27 mouse cellular contexts compared by ENCODE assay signal in genomic region chr12:82199286-82199685, GRCm38 (mm10).
"Had no signal": no experiment of that assay in that cellular context is flagged by ENCODE, and none has a peak within 500 bp of the region (broad histone marks: within the 10 kb centered on the region; RNA-seq: fewer than 3 reads in every experiment).

No protein-coding gene starts in this region.

- H3K36me3 ChIP-seq: embryonic facial prominence, embryonic 12.5 days; embryonic facial prominence, embryonic 13.5 days; embryonic facial prominence, embryonic 15.5 days; forebrain, embryonic 12.5 days; forebrain, embryonic 15.5 days had no signal

- H3K9me3 ChIP-seq: embryonic facial prominence, embryonic 12.5 days; embryonic facial prominence, embryonic 13.5 days; embryonic facial prominence, embryonic 15.5 days; forebrain, embryonic 10.5 days; forebrain, embryonic 12.5 days; forebrain, embryonic 13.5 days; forebrain, embryonic 15.5 days had no signal

- ATAC-seq: forebrain, embryonic 13.5 days; forebrain, embryonic 14.5 days; forebrain, embryonic 15.5 days; forebrain, embryonic 16.5 days; forebrain, postnatal 0 days had no signal

- DNase-seq: cerebellum, adult 18-20 months; cerebellum, adult 2 months; cerebellum, adult 8-10 months; cerebellum, adult 9-10 months; cerebellum, adult 9-11 months; cerebellum, postnatal 10 days; cerebellum, postnatal 14 days; cerebellum, postnatal 25 days; cerebellum, postnatal 36 days; embryo, embryonic 11 days; forebrain, postnatal 0 days; gastrocnemius, adult 2 months; gastrocnemius, postnatal 10 days; gastrocnemius, postnatal 14 days; gastrocnemius, postnatal 25 days; gastrocnemius, postnatal 36 days; heart, adult 18-20 months had no signal

- H3K9ac ChIP-seq: embryonic facial prominence, embryonic 12.5 days; embryonic facial prominence, embryonic 13.5 days; embryonic facial prominence, embryonic 15.5 days; forebrain, embryonic 12.5 days; forebrain, embryonic 13.5 days; forebrain, embryonic 15.5 days; forebrain, postnatal 0 days had no signal

- H3K4me3 ChIP-seq: embryonic facial prominence, embryonic 12.5 days; embryonic facial prominence, embryonic 13.5 days; embryonic facial prominence, embryonic 15.5 days; erythroblast, embryonic 14.5 days; forebrain, embryonic 10.5 days; forebrain, embryonic 12.5 days; forebrain, embryonic 13.5 days; forebrain, embryonic 15.5 days; gastrocnemius, adult 2 months had no signal

- H3K27me3 ChIP-seq: embryonic facial prominence, embryonic 12.5 days; embryonic facial prominence, embryonic 13.5 days; embryonic facial prominence, embryonic 15.5 days; forebrain, embryonic 12.5 days; forebrain, embryonic 13.5 days; forebrain, embryonic 15.5 days had no signal

- H3K4me2 ChIP-seq: embryonic facial prominence, embryonic 12.5 days; embryonic facial prominence, embryonic 13.5 days; embryonic facial prominence, embryonic 15.5 days; forebrain, embryonic 12.5 days; forebrain, embryonic 13.5 days; forebrain, embryonic 15.5 days had no signal

- H3K27ac ChIP-seq: embryonic facial prominence, embryonic 12.5 days; embryonic facial prominence, embryonic 13.5 days; embryonic facial prominence, embryonic 15.5 days; forebrain, embryonic 10.5 days; forebrain, embryonic 12.5 days; forebrain, embryonic 13.5 days; forebrain, embryonic 15.5 days; gastrocnemius, adult 2 months had no signal
